Mouse (Mus musculus) heart, embryonic 11.5 days (tissue): ENCODE data around the gene Unk. TPM values are rescaled to one million over a fixed set of nuclear protein-coding genes. Genes with fewer than 3 reads are reported as not detected.

ENCODE experiments used
- ATAC-seq: fragments of 200-750 bp; cut with Nextera tagmentation; replicated peaks from 2 replicates; pipeline ENCODE4 v1.8.0; 2017; ENCODE audit warnings: moderate library complexity; ENCODE audit not compliant: insufficient number of reproducible peaks, low FRiP score, low TSS enrichment
- H3K27ac ChIP-seq: fragments of 300-500 bp; sonication (generic); 2 replicates; pipeline ENCODE4 v1.5.1; 2014; ENCODE audit warnings: mild to moderate bottlenecking, low read depth, low read length
- H3K27me3 ChIP-seq: fragments of 300-500 bp; sonication (generic); 2 replicates; pipeline ENCODE4 v1.6.1; 2014; ENCODE audit warnings: mild to moderate bottlenecking, low read length, mixed read lengths; ENCODE audit not compliant: control insufficient read depth, insufficient read depth
- H3K36me3 ChIP-seq: fragments of 300-500 bp; sonication (generic); 2 replicates; pipeline ENCODE4 v1.6.1; 2014; ENCODE audit warnings: mild to moderate bottlenecking, low read length, moderate library complexity, mixed read lengths; ENCODE audit not compliant: control insufficient read depth, insufficient read depth
- H3K4me1 ChIP-seq: fragments of 300-500 bp; sonication (generic); 2 replicates; pipeline ENCODE4 v1.6.1; 2014; ENCODE audit warnings: low read length; ENCODE audit not compliant: control insufficient read depth, insufficient read depth
- H3K4me2 ChIP-seq: fragments of 300-500 bp; sonication (generic); 2 replicates; pipeline ENCODE4 v1.6.1; 2014; ENCODE audit warnings: mild to moderate bottlenecking, moderate library complexity
- H3K4me3 ChIP-seq: fragments of 300-500 bp; sonication (generic); 2 replicates; pipeline ENCODE4 v1.5.1; 2014; ENCODE audit warnings: low read depth, low read length
- H3K9ac ChIP-seq: fragments of 300-500 bp; sonication (generic); 2 replicates; pipeline ENCODE4 v1.6.1; 2014; ENCODE audit warnings: mild to moderate bottlenecking, low read depth, low read length, moderate library complexity
- H3K9me3 ChIP-seq: fragments of 300-500 bp; sonication (generic); replicated peaks from 2 replicates; pipeline ENCODE4 v1.6.1; 2016; ENCODE audit warnings: low read length; ENCODE audit not compliant: control insufficient read depth
- WGBS: fragments of 180-500 bp; shearing (Covaris S2); extraction: QIAGEN DNeasy Blood & Tissue Kit; methylation state at CpG from one replicate; pipeline ENCODE4 v1.1.7; 2014; ENCODE audit not compliant: insufficient replicate concordance; 5-methylcytosine and 5-hydroxymethylcytosine counted together
- polyA plus RNA-seq: library from polyadenylated mRNA; unstranded; fragments of >200 nt; fragmentation: Nextera tagmentation; extraction: Ambion mirVana; gene quantifications from 2 replicates; pipeline ENCODE4 v1.2.1, GENCODE M21; 2014

Unk gene
- polyA plus RNA-seq, 1 experiment from 2014 or later, result 18.7 TPM

GRCm38 (mm10) chr11:116079511-116079910 is 49.4 kb downstream of the Unk start:
- H3K27me3 ChIP-seq, result no peaks in the 10 kb centered on the region
- 71% methylated on average over 10 of the region's 10 CpGs for WGBS
- H3K9me3 ChIP-seq, result no peaks in the 10 kb centered on the region
- ATAC-seq, result no peak
- H3K4me3 ChIP-seq, result no peak overlapping the region
- peaks cover 36% of the 10 kb centered on the region for H3K4me1 ChIP-seq
- no peak overlapping the region for H3K4me2 ChIP-seq
- peaks cover 30% of the 10 kb centered on the region for H3K36me3 ChIP-seq
- no peak overlapping the region for H3K9ac ChIP-seq
- no peak overlapping the region for H3K27ac ChIP-seq

GRCm38 (mm10) chr11:116081081-116081480 is 51.0 kb downstream of the Unk start:
- Histone ChIP-seq H3K4me1 (peaks cover 37% of the 10 kb centered on the region), H3K4me2 (no peak overlapping the region), H3K9me3 (no peaks in the 10 kb centered on the region), H3K9ac (no peak overlapping the region), H3K27me3 (no peaks in the 10 kb centered on the region), H3K36me3 (peaks cover 30% of the 10 kb centered on the region), H3K4me3 (no peak overlapping the region), H3K27ac (no peak overlapping the region)
- WGBS, result 71% methylated on average over 6 of the region's 6 CpGs
- ATAC-seq, result no peak

- no peaks in the 10 kb centered on the region for H3K27me3 ChIP-seq
- H3K9me3 ChIP-seq, result no peaks in the 10 kb centered on the region
- no peak overlapping the region for H3K9ac ChIP-seq
- no peak for ATAC-seq
- H3K36me3 ChIP-seq, result peaks cover 30% of the 10 kb centered on the region
- WGBS, result 89% methylated on average over 14 of the region's 14 CpGs
- H3K27ac ChIP-seq, result no peak overlapping the region
- no peak overlapping the region for H3K4me2 ChIP-seq
- no peak overlapping the region for H3K4me3 ChIP-seq
- H3K4me1 ChIP-seq, result peaks cover 18% of the 10 kb centered on the region
These were observed 53.1 kb downstream of the Unk start for GRCm38 (mm10) chr11:116083096-116083672.

- Histone ChIP-seq H3K27ac (no peak overlapping the region), H3K4me2 (no peak overlapping the region; the same call in 1 of the 2 replicates), H3K9ac (no peak overlapping the region)
These were observed 54.0 kb downstream of the Unk start for GRCm38 (mm10) chr11:116084166-116084565.

GRCm38 (mm10) chr11:116086258-116087193 is 56.4 kb downstream of the Unk start, which contains the start of gene Wbp2:
TSS of gene Wbp2 (minus strand) at chr11:116086995.
- Histone ChIP-seq H3K9me3 (no peaks in the 10 kb centered on the region), H3K4me1 (peaks cover 7% of the 10 kb centered on the region; the same call in 1 of the 2 replicates), H3K4me3 (peak within 1 kb of the TSS; percentile 47), H3K27ac (peak within 1 kb of the TSS; percentile 57), H3K36me3 (peaks cover 15% of the 10 kb centered on the region), H3K9ac (peak within 1 kb of the TSS; percentile 63), H3K4me2 (peak within 1 kb of the TSS; percentile 66), H3K27me3 (no peaks in the 10 kb centered on the region)
- WGBS, result 5% methylated on average over 41 of the region's 43 CpGs
- peak; percentile 94 for ATAC-seq

More at GRCm38 (mm10) chr11:116084166-116084565, 54.0 kb downstream of the Unk start:
- 88% methylated on average over 6 of the region's 6 CpGs for WGBS
- H3K9me3 ChIP-seq, result no peaks in the 10 kb centered on the region
- peaks cover 9% of the 10 kb centered on the region for H3K4me1 ChIP-seq
- H3K27me3 ChIP-seq, result no peaks in the 10 kb centered on the region
- ATAC-seq, result no peak
- peaks cover 27% of the 10 kb centered on the region for H3K36me3 ChIP-seq
- no peak overlapping the region for H3K4me3 ChIP-seq

GRCm38 (mm10) chr11:116087194-116088130 is 57.3 kb downstream of the Unk start:
- H3K27me3 ChIP-seq, result no peaks in the 10 kb centered on the region
- H3K36me3 ChIP-seq, result peaks cover 12% of the 10 kb centered on the region
- peak overlapping the region; percentile 60 for H3K9ac ChIP-seq
- peaks cover 7% of the 10 kb centered on the region; the same call in 1 of the 2 replicates for H3K4me1 ChIP-seq
- WGBS, result 3% methylated on average over 31 of the region's 31 CpGs
- peak; percentile 76 for ATAC-seq
- peak overlapping the region; percentile 57 for H3K27ac ChIP-seq
- H3K4me3 ChIP-seq, result peak overlapping the region; percentile 47
- H3K9me3 ChIP-seq, result no peaks in the 10 kb centered on the region
- H3K4me2 ChIP-seq, result peak overlapping the region; percentile 66

GRCm38 (mm10) chr11:116088188-116088587 is 58.1 kb downstream of the Unk start:
- Histone ChIP-seq H3K27ac (peak overlapping the region; percentile 57), H3K9ac (no peak overlapping the region), H3K4me3 (no peak overlapping the region), H3K4me2 (peak overlapping the region; percentile 66), H3K9me3 (no peaks in the 10 kb centered on the region), H3K27me3 (no peaks in the 10 kb centered on the region), H3K36me3 (peaks cover 7% of the 10 kb centered on the region), H3K4me1 (peaks cover 7% of the 10 kb centered on the region; the same call in 1 of the 2 replicates)
- ATAC-seq, result no peak
- WGBS, result 78% methylated on average over 8 of the region's 8 CpGs
